Mouse (Mus musculus): ENCODE measurements at regions not wholly inside any gene's neighbourhood (a gene's known extent, or its start where the extent isn't known, plus 50 kb on each side); places are given as distances from the start of the nearest gene placed in this dataset.

DNA sequence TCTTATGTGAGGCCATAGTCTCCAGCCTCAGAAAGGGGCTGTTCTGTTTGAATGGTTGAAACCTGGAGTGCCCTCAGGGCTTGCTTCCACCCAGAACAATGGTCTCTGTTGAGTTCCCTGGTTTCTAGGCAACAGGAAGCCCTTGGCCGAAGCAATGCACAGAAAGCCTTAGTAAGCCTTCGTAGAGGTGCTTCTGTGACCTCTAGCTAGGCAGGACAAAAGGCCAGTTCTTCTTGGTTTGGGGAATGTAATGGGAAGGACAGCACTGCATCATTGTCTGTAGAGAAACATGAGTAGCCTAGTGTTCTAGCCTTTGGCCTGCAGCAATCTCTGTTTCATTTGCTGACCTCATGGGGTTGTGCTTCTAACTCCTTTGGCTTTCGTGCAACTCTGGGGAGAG lies 447.5 kb upstream of the Fam160b2 start:
- no peak for TF ChIP-seq MAFK (IDR thresholded peaks at IDR 0.05; ENCODE audit: insufficient read depth, low read depth, low read length)
- TF ChIP-seq HCFC1 (IDR thresholded peaks at IDR 0.05; ENCODE audit: borderline replicate concordance, insufficient read depth, low read length) = no peak
- no peak for TF ChIP-seq CHD2 (IDR thresholded peaks at IDR 0.05; ENCODE audit: low read depth, low read length)
